Mouse (Mus musculus) bone marrow, adult 2 months (tissue): ENCODE results near the gene Nufip2.

Experiments
- CTCF ChIP-seq: fragments of 200-500 bp; IDR thresholded peaks from 2 replicates; pipeline ENCODE4 v1.5.1; 2011; ENCODE audit warnings: low read length, control low read depth; ENCODE audit not compliant: control insufficient read depth, insufficient read depth
- POLR2A ChIP-seq: fragments of 200-500 bp; IDR thresholded peaks from 2 replicates; pipeline ENCODE4 v1.6.1; 2011; ENCODE audit warnings: low read depth, mild to moderate bottlenecking, control low read depth, low read length, borderline replicate concordance; ENCODE audit not compliant: control insufficient read depth

DNA sequence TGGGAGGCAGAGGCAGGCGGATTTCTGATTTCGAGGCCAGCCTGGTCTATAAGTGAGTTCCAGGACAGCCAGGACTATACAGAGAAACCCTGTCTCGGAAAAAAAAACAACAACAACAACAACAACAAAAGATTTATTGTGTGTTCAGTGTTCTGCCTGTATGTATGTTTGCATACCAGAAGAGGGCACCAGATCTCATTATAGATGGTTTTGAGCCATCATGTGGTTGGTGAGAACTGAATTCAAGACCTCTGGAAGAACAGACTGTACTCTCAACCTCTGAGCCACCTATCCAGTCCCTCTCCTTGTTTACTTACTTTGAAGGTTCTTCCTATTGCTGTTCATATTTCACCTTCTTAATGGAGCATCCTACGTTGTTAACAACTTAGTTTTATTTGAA is 35.4 kb downstream of the Nufip2 start:
- TF ChIP-seq CTCF (no peak), POLR2A (no peak)
